Mouse (Mus musculus) heart, embryonic 16.5 days (tissue): ENCODE data around the gene Ripor1. TPM values are rescaled to one million over a fixed set of nuclear protein-coding genes. Genes with fewer than 3 reads are reported as not detected.
"Not testable (repeated sequence)": the region's sequence is repeated elsewhere in the genome, so short reads cannot be mapped to it uniquely, and the experiment has no call there.

Source experiments
- ATAC-seq: fragments of 200-750 bp; cut with Nextera tagmentation; replicated peaks from 2 replicates; pipeline ENCODE4 v1.8.0; 2017; ENCODE audit warnings: moderate number of reproducible peaks; ENCODE audit not compliant: insufficient read depth, low FRiP score; ENCODE audit errors: extremely low read depth
- H3K27ac ChIP-seq: fragments of 300-500 bp; sonication (generic); 2 replicates; pipeline ENCODE4 v1.5.1; 2014; ENCODE audit warnings: mild to moderate bottlenecking, low read length, control low read depth, moderate library complexity
- H3K27me3 ChIP-seq: fragments of 300-500 bp; sonication (generic); 2 replicates; pipeline ENCODE4 v1.6.1; 2014; ENCODE audit warnings: low read length, mixed read lengths; ENCODE audit not compliant: control insufficient read depth, insufficient read depth
- H3K36me3 ChIP-seq: fragments of 300-500 bp; sonication (generic); 2 replicates; pipeline ENCODE4 v1.6.1; 2014; ENCODE audit not compliant: control insufficient read depth, insufficient read depth
- H3K4me1 ChIP-seq: fragments of 300-500 bp; sonication (generic); 2 replicates; pipeline ENCODE4 v1.6.1; 2014; ENCODE audit warnings: low read length, mixed read lengths; ENCODE audit not compliant: control insufficient read depth, insufficient read depth
- H3K4me2 ChIP-seq: fragments of 300-500 bp; sonication (generic); 2 replicates; pipeline ENCODE4 v1.6.1; 2014; ENCODE audit warnings: low read depth, mild to moderate bottlenecking, control low read depth, low read length
- H3K4me3 ChIP-seq: fragments of 300-500 bp; sonication (generic); 2 replicates; pipeline ENCODE4 v1.5.1; 2014; ENCODE audit warnings: mild to moderate bottlenecking, control low read depth, low read length
- H3K9ac ChIP-seq: fragments of 300-500 bp; sonication (generic); 2 replicates; pipeline ENCODE4 v1.6.1; 2014; ENCODE audit warnings: low read length, control low read depth
- H3K9me3 ChIP-seq: fragments of 300-500 bp; sonication (generic); replicated peaks from 2 replicates; pipeline ENCODE4 v1.6.1; 2016; ENCODE audit warnings: low read length; ENCODE audit not compliant: control insufficient read depth
- WGBS: fragments of 180-500 bp; shearing (Covaris S2); extraction: QIAGEN DNeasy Blood & Tissue Kit; methylation state at CpG from one replicate; pipeline ENCODE4 v1.1.7; 2014; 5-methylcytosine and 5-hydroxymethylcytosine counted together
- polyA plus RNA-seq: library from polyadenylated mRNA; unstranded; fragments of >200 nt; fragmentation: Nextera tagmentation; extraction: Ambion mirVana; gene quantifications from 2 replicates; pipeline ENCODE4 v1.2.1, GENCODE M21; 2015

The Ripor1 gene
- polyA plus RNA-seq, 1 experiment from 2014 or later = 36.2 TPM

GRCm38 (mm10) chr8:105601301-105601700 lies 3.8 kb upstream of the Ripor1 start:
- 62% methylated on average over 5 of the region's 5 CpGs for WGBS
- H3K9me3 ChIP-seq = no peaks in the 10 kb centered on the region

GRCm38 (mm10) chr8:105602540-105602939 lies 2.5 kb upstream of the Ripor1 start:
- not testable (repeated sequence) for ATAC-seq, H3K27me3 ChIP-seq, H3K36me3 ChIP-seq, H3K9me3 ChIP-seq, H3K9ac ChIP-seq, H3K4me2 ChIP-seq, H3K27ac ChIP-seq, H3K4me3 ChIP-seq
- 66% methylated on average over 3 of the region's 3 CpGs for WGBS
- H3K4me1 ChIP-seq = peaks cover 14% of the 10 kb centered on the region

More at GRCm38 (mm10) chr8:105601301-105601700, 3.8 kb upstream of the Ripor1 start:
- Histone ChIP-seq H3K27me3 (no peaks in the 10 kb centered on the region), H3K4me2 (no peak overlapping the region), H3K36me3 (no peaks in the 10 kb centered on the region), H3K4me1 (peaks cover 12% of the 10 kb centered on the region), H3K9ac (no peak overlapping the region), H3K4me3 (no peak overlapping the region), H3K27ac (no peak overlapping the region)
- no peak for ATAC-seq

GRCm38 (mm10) chr8:105605491-105606188 lies 585 bp downstream of the Ripor1 start:
- Histone ChIP-seq H3K4me2 (peak overlapping the region; percentile 90), H3K36me3 (no peaks in the 10 kb centered on the region), H3K4me1 (peaks cover 27% of the 10 kb centered on the region), H3K4me3 (peak overlapping the region; percentile 94), H3K9me3 (no peaks in the 10 kb centered on the region), H3K27ac (peak overlapping the region; percentile 94), H3K9ac (peak overlapping the region; percentile 97), H3K27me3 (no peaks in the 10 kb centered on the region)
- under 1% methylated on average over 35 of the region's 39 CpGs for WGBS
- peak; percentile 41 for ATAC-seq

- peak overlapping the region; percentile 94 for H3K27ac ChIP-seq
- H3K4me1 ChIP-seq = peaks cover 27% of the 10 kb centered on the region
- H3K9me3 ChIP-seq = no peaks in the 10 kb centered on the region
- H3K4me2 ChIP-seq = peak overlapping the region; percentile 90
- peak; percentile 69 for ATAC-seq
- H3K36me3 ChIP-seq = no peaks in the 10 kb centered on the region
- peak overlapping the region; percentile 97 for H3K9ac ChIP-seq
- H3K4me3 ChIP-seq = peak overlapping the region; percentile 94
- H3K27me3 ChIP-seq = no peaks in the 10 kb centered on the region
- WGBS = 1% methylated on average over 30 of the region's 30 CpGs
Observed at GRCm38 (mm10) chr8:105606189-105607023, 1.4 kb downstream of the Ripor1 start.

- H3K9me3 ChIP-seq = no peaks in the 10 kb centered on the region
- H3K36me3 ChIP-seq = no peaks in the 10 kb centered on the region
- H3K4me1 ChIP-seq = peaks cover 27% of the 10 kb centered on the region
- no peaks in the 10 kb centered on the region for H3K27me3 ChIP-seq
- peak overlapping the region; percentile 97 for H3K9ac ChIP-seq
- H3K27ac ChIP-seq = peak overlapping the region; percentile 94
- WGBS = 6% methylated on average over 10 of the region's 10 CpGs
- H3K4me3 ChIP-seq = peak overlapping the region; percentile 94
- ATAC-seq = no peak
- H3K4me2 ChIP-seq = peak overlapping the region; percentile 90
Observed at GRCm38 (mm10) chr8:105607062-105607461, 2.0 kb downstream of the Ripor1 start.

- no peak for ATAC-seq
- no peak overlapping the region for H3K9ac ChIP-seq
- H3K4me1 ChIP-seq = peaks cover 28% of the 10 kb centered on the region
- H3K27ac ChIP-seq = no peak overlapping the region
- H3K4me2 ChIP-seq = no peak overlapping the region
- H3K36me3 ChIP-seq = no peaks in the 10 kb centered on the region
- 28% methylated on average over 4 of the region's 4 CpGs for WGBS
- no peaks in the 10 kb centered on the region for H3K27me3 ChIP-seq
- no peak overlapping the region for H3K4me3 ChIP-seq
- H3K9me3 ChIP-seq = no peaks in the 10 kb centered on the region
Observed at GRCm38 (mm10) chr8:105607684-105608083, 2.6 kb downstream of the Ripor1 start.

- WGBS = 55% methylated on average over 2 of the region's 2 CpGs
- no peaks in the 10 kb centered on the region for H3K9me3 ChIP-seq
- ATAC-seq = no peak
- no peaks in the 10 kb centered on the region for H3K36me3 ChIP-seq
- no peak overlapping the region for H3K4me3 ChIP-seq
- peak overlapping the region; percentile 34; the same call in 1 of the 2 replicates for H3K27ac ChIP-seq
- H3K4me2 ChIP-seq = no peak overlapping the region
- H3K9ac ChIP-seq = no peak overlapping the region
- H3K27me3 ChIP-seq = no peaks in the 10 kb centered on the region
- peaks cover 40% of the 10 kb centered on the region for H3K4me1 ChIP-seq
Observed at GRCm38 (mm10) chr8:105609355-105609754, 4.3 kb downstream of the Ripor1 start.

- WGBS = 48% methylated on average over 4 of the region's 4 CpGs
- Histone ChIP-seq H3K9me3 (no peaks in the 10 kb centered on the region), H3K36me3 (no peaks in the 10 kb centered on the region), H3K9ac (no peak overlapping the region), H3K4me3 (no peak overlapping the region), H3K27ac (no peak overlapping the region), H3K27me3 (no peaks in the 10 kb centered on the region), H3K4me2 (no peak overlapping the region), H3K4me1 (peaks cover 38% of the 10 kb centered on the region)
- no peak for ATAC-seq
Observed at GRCm38 (mm10) chr8:105609771-105610170, 4.7 kb downstream of the Ripor1 start.

- H3K36me3 ChIP-seq = peaks cover 17% of the 10 kb centered on the region
- peaks cover 34% of the 10 kb centered on the region for H3K4me1 ChIP-seq
- H3K4me2 ChIP-seq = no peak overlapping the region
- no peak overlapping the region for H3K9ac ChIP-seq
- no peak overlapping the region for H3K4me3 ChIP-seq
- no peak overlapping the region for H3K27ac ChIP-seq
- 86% methylated on average over 9 of the region's 9 CpGs for WGBS
- no peaks in the 10 kb centered on the region for H3K9me3 ChIP-seq
- no peaks in the 10 kb centered on the region for H3K27me3 ChIP-seq
- no peak for ATAC-seq
Observed at GRCm38 (mm10) chr8:105611836-105612235, 6.8 kb downstream of the Ripor1 start.
